Mouse (Mus musculus) lung, adult 2 months (tissue): ENCODE data around the gene Wt1.

Experiments
- CTCF ChIP-seq: fragments of 200-500 bp; IDR thresholded peaks from 2 replicates; pipeline ENCODE4 v1.5.1; 2011; ENCODE audit warnings: mild to moderate bottlenecking, low read length, control low read depth; ENCODE audit not compliant: insufficient read depth
- POLR2A ChIP-seq: fragments of 200-500 bp; IDR thresholded peaks from 2 replicates; pipeline ENCODE4 v1.6.1; 2011; ENCODE audit warnings: low read depth, mild to moderate bottlenecking, control low read depth, low read length, borderline replicate concordance; ENCODE audit errors: extremely low read depth

- TF ChIP-seq CTCF (no peak), POLR2A (no peak)
Measured at GRCm38 (mm10) chr2:105162763-105163162, 36.4 kb downstream of the Wt1 start.
